Mouse (Mus musculus) limb, embryonic 12.5 days (tissue): Measurements from ENCODE around the gene Proser2. TPM values are rescaled to one million over a fixed set of nuclear protein-coding genes. Genes with fewer than 3 reads are reported as not detected.
A peak's percentile ranks its signal among the peaks of the same experiment; 100 is the strongest.

ENCODE experiments used
- ATAC-seq: fragments of 200-750 bp; cut with Nextera tagmentation; 2 replicates; pipeline ENCODE4 v1.8.0; 2017; ENCODE audit warnings: low read depth, moderate TSS enrichment; ENCODE audit not compliant: insufficient number of reproducible peaks, insufficient read depth, low FRiP score, low TSS enrichment
- H3K27ac ChIP-seq: fragments of 300-500 bp; sonication (generic); 2 replicates; pipeline ENCODE4 v1.5.1; 2016; ENCODE audit warnings: mild to moderate bottlenecking, moderate library complexity
- H3K27me3 ChIP-seq: fragments of 300-500 bp; sonication (generic); 2 replicates; pipeline ENCODE4 v1.6.1; 2016; ENCODE audit warnings: mild to moderate bottlenecking, moderate library complexity
- H3K36me3 ChIP-seq: fragments of 300-500 bp; sonication (generic); 2 replicates; pipeline ENCODE4 v1.6.1; 2016; ENCODE audit warnings: mild to moderate bottlenecking, moderate library complexity
- H3K4me1 ChIP-seq: fragments of 300-500 bp; sonication (generic); replicated peaks from 2 replicates; pipeline ENCODE4 v1.6.1; 2016
- H3K4me2 ChIP-seq: fragments of 300-500 bp; sonication (generic); 2 replicates; pipeline ENCODE4 v1.6.1; 2016; ENCODE audit warnings: mild to moderate bottlenecking, moderate library complexity
- H3K4me3 ChIP-seq: fragments of 300-500 bp; sonication (generic); replicated peaks from 2 replicates; pipeline ENCODE4 v1.5.1; 2016; ENCODE audit warnings: mild to moderate bottlenecking
- H3K9ac ChIP-seq: fragments of 300-500 bp; sonication (generic); replicated peaks from 2 replicates; pipeline ENCODE4 v1.6.1; 2016; ENCODE audit warnings: mild to moderate bottlenecking, moderate library complexity
- H3K9me3 ChIP-seq: fragments of 300-500 bp; sonication (generic); 2 replicates; pipeline ENCODE4 v1.6.1; 2016; ENCODE audit warnings: mild to moderate bottlenecking, moderate library complexity
- WGBS: fragments of 180-500 bp; shearing (Covaris S2); methylation state at CpG from one replicate; pipeline ENCODE4 v1.1.7; 2016; 5-methylcytosine and 5-hydroxymethylcytosine counted together
- polyA plus RNA-seq: library from polyadenylated mRNA; unstranded; fragments of >200 nt; fragmentation: Nextera tagmentation; extraction: Ambion mirVana; gene quantifications from 2 replicates; pipeline ENCODE4 v1.2.1, GENCODE M21; 2016

Proser2 gene
- polyA plus RNA-seq, 1 experiment from 2014 or later, result 6.8 TPM

DNA sequence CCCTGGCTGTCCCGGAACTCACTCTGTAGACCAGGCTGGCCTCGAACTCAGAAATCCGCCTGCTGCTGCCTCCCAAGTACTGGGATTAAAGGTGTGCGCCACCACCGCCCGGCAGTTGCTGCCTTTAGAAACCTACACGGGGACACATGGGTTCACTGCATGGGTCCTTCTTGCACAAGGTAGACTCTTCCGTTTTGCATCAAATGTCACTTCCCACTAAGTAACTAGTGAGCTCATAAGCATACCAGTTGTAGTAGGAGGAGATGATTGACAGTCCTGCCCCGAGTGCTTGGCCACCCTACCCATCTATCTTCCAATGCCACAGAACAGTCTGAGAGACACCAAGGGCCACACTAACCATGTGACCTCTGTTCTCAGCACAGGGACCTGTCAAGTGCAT, 29.2 kb upstream of the Proser2 start:
- Histone ChIP-seq H3K27me3 (no peaks in the 10 kb centered on the region), H3K4me2 (no peak overlapping the region), H3K4me3 (no peak overlapping the region), H3K9me3 (no peaks in the 10 kb centered on the region), H3K9ac (no peak overlapping the region), H3K4me1 (peaks cover 21% of the 10 kb centered on the region), H3K27ac (0 out of 2 replicates have a peak overlapping the region, but pooled peaks have one; percentile 35), H3K36me3 (no peaks in the 10 kb centered on the region)
- ATAC-seq, result no peak
- WGBS, result 91% methylated on average over 9 of the region's 9 CpGs

DNA sequence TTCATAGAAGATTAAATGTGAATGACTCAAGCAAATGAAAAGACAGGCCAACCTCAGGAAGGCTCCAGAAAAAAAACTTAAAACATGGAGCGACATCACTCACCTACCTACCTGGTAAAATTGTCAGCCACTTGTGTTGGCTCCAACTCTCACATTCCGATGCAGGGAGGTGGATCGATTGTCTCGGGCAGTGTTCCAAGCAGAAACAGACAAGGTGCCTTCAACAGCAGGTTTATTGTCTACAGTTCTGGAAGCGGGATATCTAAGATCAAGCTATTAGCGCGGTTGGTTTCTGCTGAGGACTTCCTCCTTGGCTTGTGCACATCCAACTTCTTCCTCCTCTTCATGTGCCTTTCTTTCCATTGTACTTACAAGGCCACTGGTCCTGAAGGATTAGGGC, 27.6 kb upstream of the Proser2 start:
- H3K9ac ChIP-seq, result no peak overlapping the region
- H3K4me2 ChIP-seq, result no peak overlapping the region
- no peak overlapping the region for H3K4me3 ChIP-seq
- no peaks in the 10 kb centered on the region for H3K9me3 ChIP-seq
- no peaks in the 10 kb centered on the region for H3K27me3 ChIP-seq
- no peaks in the 10 kb centered on the region for H3K36me3 ChIP-seq
- H3K27ac ChIP-seq, result no peak overlapping the region
- no peak for ATAC-seq
- H3K4me1 ChIP-seq, result peaks cover 16% of the 10 kb centered on the region
- WGBS, result 96% methylated on average over 7 of the region's 7 CpGs

DNA sequence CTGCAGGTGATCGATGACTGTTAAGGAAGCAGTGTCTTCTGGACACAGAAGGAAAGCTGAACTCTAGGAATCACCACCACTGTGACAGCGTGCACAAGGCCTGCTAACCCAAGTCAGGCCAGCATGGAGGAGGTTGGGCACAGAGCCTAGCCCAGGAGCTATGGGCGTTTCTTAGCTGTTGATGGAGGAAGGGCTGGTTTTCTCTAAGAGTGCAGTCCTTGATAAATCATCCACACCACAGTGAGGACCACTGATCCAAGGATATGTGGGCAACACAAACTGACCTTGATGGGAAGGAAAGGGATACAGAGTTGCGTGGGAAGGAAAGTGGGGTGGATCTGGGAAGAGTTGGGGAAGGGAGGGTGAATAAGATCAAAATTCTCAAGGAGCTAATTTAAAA, 27.2 kb upstream of the Proser2 start:
- H3K4me1 ChIP-seq, result peaks cover 13% of the 10 kb centered on the region
- H3K27me3 ChIP-seq, result no peaks in the 10 kb centered on the region
- no peak overlapping the region for H3K9ac ChIP-seq
- H3K36me3 ChIP-seq, result no peaks in the 10 kb centered on the region
- ATAC-seq, result no peak
- no peak overlapping the region for H3K4me2 ChIP-seq
- WGBS, result 92% methylated on average over 4 of the region's 4 CpGs
- H3K27ac ChIP-seq, result no peak overlapping the region
- no peaks in the 10 kb centered on the region for H3K9me3 ChIP-seq
- H3K4me3 ChIP-seq, result no peak overlapping the region

DNA sequence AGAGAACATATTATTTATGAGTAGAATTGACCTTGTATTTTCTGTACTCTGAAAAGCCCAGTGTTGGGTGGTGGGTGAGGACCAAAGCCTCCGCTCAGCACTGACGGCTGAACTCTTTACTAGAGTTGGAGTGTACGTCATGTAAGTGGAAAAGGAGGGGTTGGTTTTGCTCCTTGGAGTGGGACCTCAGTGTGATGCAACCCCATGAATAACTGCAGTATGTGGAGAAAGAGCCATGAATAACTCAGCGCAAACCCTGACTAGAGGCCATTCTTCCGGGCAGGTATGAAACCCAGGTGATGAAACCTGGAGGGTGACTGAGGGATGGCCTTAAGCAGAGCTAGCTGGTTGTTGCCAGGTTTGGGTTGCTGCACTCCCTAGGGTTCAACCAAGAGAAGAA, 19.8 kb upstream of the Proser2 start:
- Histone ChIP-seq H3K9ac (no peak overlapping the region), H3K4me3 (no peak overlapping the region), H3K4me1 (no peaks in the 10 kb centered on the region), H3K27ac (no peak overlapping the region), H3K36me3 (no peaks in the 10 kb centered on the region), H3K4me2 (no peak overlapping the region), H3K27me3 (no peaks in the 10 kb centered on the region), H3K9me3 (no peaks in the 10 kb centered on the region)
- WGBS, result 91% methylated on average over 5 of the region's 5 CpGs
- ATAC-seq, result no peak

DNA sequence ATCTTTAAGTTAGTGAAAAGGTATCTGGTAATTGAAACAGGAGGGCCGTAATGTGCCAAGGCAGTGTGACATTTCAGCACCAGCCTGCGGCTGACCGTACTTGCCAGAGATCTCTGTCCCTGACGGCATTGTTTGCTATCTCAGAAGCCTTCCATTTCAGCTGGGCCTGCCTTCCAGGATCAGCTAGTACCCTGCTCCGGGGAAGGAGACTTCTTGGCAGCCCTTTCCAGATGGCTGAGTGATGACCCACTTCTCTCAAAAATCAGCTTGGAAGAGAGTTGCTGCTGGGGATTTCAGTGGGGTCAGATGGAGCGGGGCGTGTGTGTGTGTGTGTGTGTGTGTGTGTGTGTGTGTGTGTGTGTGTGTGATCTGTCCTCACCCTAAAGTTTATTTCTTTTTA, 16.9 kb upstream of the Proser2 start:
- no peaks in the 10 kb centered on the region for H3K36me3 ChIP-seq
- WGBS, result 86% methylated on average over 7 of the region's 7 CpGs
- no peak overlapping the region for H3K4me3 ChIP-seq
- H3K4me2 ChIP-seq, result no peak overlapping the region
- no peak overlapping the region for H3K27ac ChIP-seq
- H3K4me1 ChIP-seq, result peaks cover 9% of the 10 kb centered on the region; the same call in 1 of the 2 replicates
- no peak for ATAC-seq
- 0 out of 2 replicates have a peak, but pooled peaks cover 4% of the 10 kb centered on the region for H3K9me3 ChIP-seq
- H3K27me3 ChIP-seq, result no peaks in the 10 kb centered on the region
- H3K9ac ChIP-seq, result no peak overlapping the region

DNA sequence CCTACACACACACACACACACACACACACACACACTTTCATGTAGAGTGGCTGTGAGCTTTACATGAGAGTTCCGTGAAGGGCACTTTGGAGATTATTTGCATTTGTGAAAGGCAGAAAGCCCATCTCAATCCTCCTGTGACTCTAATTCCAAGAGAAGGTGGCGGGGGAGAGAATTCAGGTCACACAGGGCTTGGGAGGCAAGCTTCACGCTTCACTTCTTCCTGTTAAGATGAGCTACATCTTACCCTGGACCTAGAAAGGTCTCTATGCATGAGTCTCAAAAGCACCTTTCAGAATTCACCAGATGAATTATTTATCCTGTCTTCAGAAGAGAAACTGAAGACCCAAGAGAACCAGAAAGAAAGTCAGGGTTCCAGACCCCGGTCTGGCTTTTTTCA, 16.2 kb upstream of the Proser2 start:
- Histone ChIP-seq H3K9ac (no peak overlapping the region), H3K4me2 (no peak overlapping the region), H3K27ac (no peak overlapping the region), H3K4me3 (no peak overlapping the region), H3K27me3 (no peaks in the 10 kb centered on the region), H3K4me1 (peaks cover 9% of the 10 kb centered on the region; the same call in 1 of the 2 replicates), H3K9me3 (0 out of 2 replicates have a peak, but pooled peaks cover 4% of the 10 kb centered on the region), H3K36me3 (no peaks in the 10 kb centered on the region)
- no peak for ATAC-seq
- 91% methylated on average over 4 of the region's 4 CpGs for WGBS

DNA sequence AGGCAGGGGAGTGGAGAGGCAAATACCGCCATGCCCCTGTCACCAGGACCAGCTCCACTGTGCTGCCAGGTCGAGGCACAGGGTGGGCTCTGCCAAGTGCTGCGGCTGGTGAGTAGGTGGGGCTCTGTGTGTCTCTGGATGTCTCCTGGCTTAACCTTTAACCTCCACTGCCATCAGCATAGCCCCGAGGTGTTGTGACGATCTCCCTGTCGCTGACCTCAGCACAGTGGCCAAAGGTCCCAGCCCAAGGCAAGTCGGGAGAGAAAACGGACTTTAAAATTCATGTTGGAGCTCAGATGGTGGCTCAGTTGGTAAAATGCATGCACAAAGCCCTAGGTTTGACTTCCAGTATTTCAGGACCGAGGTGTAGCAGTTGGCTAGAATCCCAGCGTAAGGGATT, 15.6 kb upstream of the Proser2 start:
- WGBS, result 76% methylated on average over 10 of the region's 10 CpGs
- no peak for ATAC-seq
- Histone ChIP-seq H3K4me1 (peaks cover 9% of the 10 kb centered on the region; the same call in 1 of the 2 replicates), H3K4me2 (no peak overlapping the region), H3K4me3 (no peak overlapping the region), H3K27me3 (no peaks in the 10 kb centered on the region), H3K9ac (no peak overlapping the region), H3K27ac (no peak overlapping the region), H3K36me3 (no peaks in the 10 kb centered on the region), H3K9me3 (0 out of 2 replicates have a peak, but pooled peaks cover 4% of the 10 kb centered on the region)

DNA sequence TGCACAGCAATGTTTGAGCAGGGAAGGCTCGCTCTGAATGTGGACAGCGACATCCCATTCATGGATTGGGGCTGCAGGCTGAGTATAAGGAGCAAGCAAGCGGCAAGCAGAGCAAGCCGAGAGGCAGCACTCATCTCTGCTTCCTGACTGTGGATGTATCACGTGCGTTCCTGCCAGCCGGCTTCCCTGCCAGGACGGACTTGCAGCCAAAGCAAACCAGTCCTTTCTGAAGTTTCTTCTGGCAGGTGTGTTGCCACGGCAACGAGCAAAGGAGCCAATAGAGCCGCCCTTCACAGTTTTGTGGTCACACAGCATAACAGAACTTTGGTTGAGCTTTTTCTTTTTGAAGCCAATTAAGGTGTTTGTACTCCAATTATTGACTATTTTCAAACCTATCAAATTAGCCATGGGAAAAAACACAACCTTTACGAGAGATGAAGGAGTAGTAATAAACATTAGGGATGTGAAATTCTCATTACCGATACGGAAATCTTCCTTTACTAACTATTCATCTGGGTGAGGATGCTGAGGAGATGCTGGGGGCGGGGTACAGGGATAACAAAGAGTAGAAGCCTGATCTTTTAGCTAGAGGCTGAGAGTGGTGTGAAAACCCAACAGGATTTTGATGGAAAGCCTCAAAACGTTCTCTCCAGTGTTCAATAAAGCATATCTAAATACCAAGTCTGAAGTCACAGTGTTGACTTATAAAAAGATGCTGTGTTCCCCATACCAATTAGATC, 13.1 kb upstream of the Proser2 start:
- Histone ChIP-seq H3K4me3 (no peak overlapping the region), H3K36me3 (no peaks in the 10 kb centered on the region), H3K9ac (no peak overlapping the region), H3K4me2 (no peak overlapping the region), H3K9me3 (0 out of 2 replicates have a peak, but pooled peaks cover 4% of the 10 kb centered on the region), H3K27me3 (no peaks in the 10 kb centered on the region), H3K27ac (no peak overlapping the region), H3K4me1 (peaks cover 9% of the 10 kb centered on the region; the same call in 1 of the 2 replicates)
- no peak for ATAC-seq
- WGBS, result 72% methylated on average over 16 of the region's 16 CpGs

DNA sequence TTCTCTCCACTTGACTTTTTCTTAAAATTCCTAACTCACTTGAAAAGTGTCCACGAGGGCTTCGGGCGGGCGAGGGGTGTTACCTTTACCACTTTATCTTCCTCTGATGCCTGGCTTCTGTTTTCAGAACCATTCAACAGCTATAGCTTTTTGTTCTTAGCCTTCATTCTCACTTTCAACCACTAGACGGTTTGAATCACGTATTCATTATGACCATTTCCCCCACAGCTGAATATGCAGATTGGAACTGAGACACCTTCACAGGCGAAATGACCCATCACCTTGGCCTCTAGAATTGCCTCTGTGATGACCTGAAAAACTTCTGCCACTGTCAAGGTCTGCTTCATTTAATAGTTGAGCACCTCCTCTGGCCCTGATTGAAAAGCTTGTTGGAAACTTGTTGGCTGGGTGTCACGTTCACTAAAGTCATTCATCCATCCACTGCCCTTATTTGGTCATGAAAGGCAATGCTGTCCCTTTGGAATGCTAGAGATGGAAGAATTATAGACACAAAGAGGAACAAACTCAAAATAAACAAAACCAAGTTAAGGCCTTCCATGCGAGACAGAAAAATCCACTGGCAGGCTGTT, 10.7 kb upstream of the Proser2 start:
- no peak overlapping the region for H3K4me3 ChIP-seq
- WGBS, result 87% methylated on average over 9 of the region's 9 CpGs
- no peaks in the 10 kb centered on the region for H3K27me3 ChIP-seq
- H3K4me2 ChIP-seq, result no peak overlapping the region
- 0 out of 2 replicates have a peak, but pooled peaks cover 4% of the 10 kb centered on the region for H3K9me3 ChIP-seq
- no peaks in the 10 kb centered on the region for H3K36me3 ChIP-seq
- ATAC-seq, result no peak
- H3K9ac ChIP-seq, result no peak overlapping the region
- no peak overlapping the region for H3K27ac ChIP-seq
- H3K4me1 ChIP-seq, result peaks cover 9% of the 10 kb centered on the region; the same call in 1 of the 2 replicates

DNA sequence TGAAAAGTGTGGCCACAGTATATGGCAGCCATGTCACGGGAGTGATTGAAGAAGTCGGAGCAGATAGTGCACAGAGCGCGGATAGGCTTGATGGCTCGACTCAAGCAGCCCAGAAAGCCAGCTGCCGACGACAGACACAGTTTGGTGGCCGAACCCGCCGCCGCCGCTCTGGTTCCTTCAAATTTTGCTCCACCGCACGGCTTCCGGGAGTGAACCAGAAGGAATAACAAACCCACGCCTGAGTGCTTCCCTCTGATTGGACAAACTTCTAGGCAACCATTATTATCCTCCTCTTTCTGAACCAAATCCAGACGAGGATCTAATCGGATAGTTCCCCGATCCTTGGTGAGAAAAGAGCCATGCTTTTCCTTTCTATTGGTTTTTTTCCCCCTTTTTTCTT, 3.9 kb upstream of the Proser2 start:
- H3K27me3 ChIP-seq, result peaks cover 14% of the 10 kb centered on the region
- 96% methylated on average over 19 of the region's 19 CpGs for WGBS
- no peak overlapping the region for H3K4me3 ChIP-seq

DNA sequence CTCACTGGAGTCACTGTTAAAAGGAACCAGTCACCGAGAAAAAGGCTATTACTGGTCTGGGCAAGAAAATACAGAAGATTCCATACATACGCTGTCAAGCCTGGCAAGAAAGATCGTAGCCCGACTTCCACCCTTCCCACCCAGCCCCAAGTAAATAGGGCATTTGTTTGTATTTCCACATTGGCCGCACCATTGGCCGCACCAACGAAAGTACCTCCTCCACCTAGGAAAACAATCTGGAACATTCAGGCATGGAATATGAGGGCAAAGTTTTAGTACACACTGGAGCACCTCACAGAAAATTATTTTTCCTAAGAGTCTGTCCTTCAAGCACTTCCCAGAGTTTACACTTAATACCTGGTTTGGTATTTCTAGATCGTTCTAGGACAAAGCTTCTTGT, 1.1 kb downstream of the Proser2 start:
- 50% methylated on average over 8 of the region's 8 CpGs for WGBS
- no peak for ATAC-seq
- no peak overlapping the region for H3K9ac ChIP-seq
- no peak overlapping the region for H3K27ac ChIP-seq
- H3K27me3 ChIP-seq, result peaks cover 25% of the 10 kb centered on the region
- peak overlapping the region; percentile 65 for H3K4me3 ChIP-seq
- peak overlapping the region; percentile 85 for H3K4me2 ChIP-seq
- no peaks in the 10 kb centered on the region for H3K4me1 ChIP-seq
- no peaks in the 10 kb centered on the region for H3K36me3 ChIP-seq
- no peaks in the 10 kb centered on the region for H3K9me3 ChIP-seq

More for the DNA sequence above, 3.9 kb upstream of the Proser2 start:
- Histone ChIP-seq H3K9ac (no peak overlapping the region), H3K9me3 (no peaks in the 10 kb centered on the region), H3K27ac (no peak overlapping the region), H3K4me1 (no peaks in the 10 kb centered on the region), H3K4me2 (no peak overlapping the region), H3K36me3 (no peaks in the 10 kb centered on the region)
- no peak for ATAC-seq
